Mouse (Mus musculus): Measurements from ENCODE around the gene Ift122.

Gene Ift122

GRCm38 (mm10) chr6:115927292-115928242 lies 74.3 kb downstream of the Ift122 start:
- DNase-seq: no peak

DNA sequence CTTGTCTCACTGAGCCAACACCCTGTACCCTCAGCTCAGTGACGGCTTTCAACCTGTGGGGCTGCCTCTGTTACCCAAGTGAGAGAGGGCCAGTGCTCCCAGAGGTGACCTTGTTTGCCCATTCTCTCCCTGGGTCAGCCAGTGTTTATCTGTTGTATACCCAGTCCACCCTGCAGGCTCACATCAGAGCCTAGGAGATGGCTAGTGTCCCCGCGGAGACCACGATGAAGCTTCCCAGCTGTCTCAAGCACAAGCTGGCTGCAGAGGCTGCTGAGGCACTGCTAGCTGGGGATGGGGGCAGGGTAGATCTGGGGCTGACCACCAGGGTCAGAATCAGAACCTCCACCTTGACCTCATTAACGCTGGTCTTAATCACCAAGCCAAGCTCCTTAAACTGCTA lies 76.7 kb downstream of the Ift122 start:
- no peak for DNase-seq

- DNase-seq: no peak
Observed at GRCm38 (mm10) chr6:115931639-115932038, 78.4 kb downstream of the Ift122 start, which contains the start of gene Rho. Rho (plus strand) TSS chr6:115931748.

DNA sequence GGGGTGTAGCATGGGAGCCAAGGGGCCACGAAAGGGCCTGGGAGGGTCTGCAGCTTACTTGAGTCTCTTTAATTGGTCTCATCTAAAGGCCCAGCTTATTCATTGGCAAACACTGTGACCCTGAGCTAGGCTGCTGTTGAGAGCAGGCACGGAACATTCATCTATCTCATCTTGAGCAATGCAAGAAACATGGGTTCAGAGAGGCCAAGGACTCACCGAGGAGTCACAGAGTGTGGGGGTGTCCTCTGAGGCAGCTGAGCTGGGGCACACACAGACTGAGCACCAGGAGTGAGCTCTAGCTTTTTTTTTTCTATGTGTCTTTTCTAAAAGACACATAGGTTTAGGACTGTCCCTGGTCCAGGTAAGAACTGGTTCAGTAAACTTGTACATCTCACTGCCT lies 79.1 kb downstream of the Ift122 start:
- DNase-seq: no peak

DNA sequence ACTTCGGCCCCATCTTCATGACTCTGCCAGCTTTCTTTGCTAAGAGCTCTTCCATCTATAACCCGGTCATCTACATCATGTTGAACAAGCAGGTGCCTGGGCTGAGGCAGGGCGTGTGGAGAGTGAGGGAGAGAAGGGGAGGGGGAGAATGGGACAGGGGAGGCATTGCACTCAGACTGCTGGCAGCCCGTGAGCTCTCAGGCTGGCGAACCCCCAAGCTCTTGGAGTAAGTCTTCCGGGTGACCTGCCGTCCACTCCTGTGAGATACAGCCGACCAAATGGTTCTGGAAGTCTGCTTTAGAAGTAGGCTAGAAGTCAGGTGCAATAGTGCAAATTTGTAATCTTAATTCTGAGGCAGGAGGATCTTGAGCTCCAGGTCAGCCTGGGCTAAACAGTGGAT lies 82.3 kb downstream of the Ift122 start:
- DNase-seq: peak; percentile 65 to 75

GRCm38 (mm10) chr6:115938011-115938410 lies 84.7 kb downstream of the Ift122 start:
- no peak for DNase-seq

GRCm38 (mm10) chr6:115938798-115939197 lies 85.5 kb downstream of the Ift122 start:
- no peak for DNase-seq

GRCm38 (mm10) chr6:115940603-115941002 lies 87.3 kb downstream of the Ift122 start:
- no peak for DNase-seq

DNA sequence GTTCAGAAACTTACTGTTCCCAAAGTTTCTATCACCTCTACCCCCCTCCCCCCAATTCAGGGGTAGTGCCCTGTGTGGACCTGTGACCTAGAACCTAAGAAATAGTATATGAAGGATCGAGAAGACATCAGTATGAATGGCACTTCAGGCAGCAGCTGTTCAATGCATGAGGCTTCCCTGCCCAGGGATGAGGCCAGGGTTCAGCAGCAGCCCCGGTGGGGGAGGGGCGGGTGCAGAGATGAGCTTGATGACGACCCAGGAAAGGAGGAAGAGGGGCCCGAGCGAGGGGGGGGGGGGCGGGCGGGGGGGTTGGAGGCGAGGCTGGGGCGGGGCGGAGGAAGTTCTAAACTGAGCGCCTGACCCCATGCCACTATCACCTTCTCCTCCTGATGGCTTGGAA lies 87.9 kb downstream of the Ift122 start:
- DNase-seq: no peak

DNA sequence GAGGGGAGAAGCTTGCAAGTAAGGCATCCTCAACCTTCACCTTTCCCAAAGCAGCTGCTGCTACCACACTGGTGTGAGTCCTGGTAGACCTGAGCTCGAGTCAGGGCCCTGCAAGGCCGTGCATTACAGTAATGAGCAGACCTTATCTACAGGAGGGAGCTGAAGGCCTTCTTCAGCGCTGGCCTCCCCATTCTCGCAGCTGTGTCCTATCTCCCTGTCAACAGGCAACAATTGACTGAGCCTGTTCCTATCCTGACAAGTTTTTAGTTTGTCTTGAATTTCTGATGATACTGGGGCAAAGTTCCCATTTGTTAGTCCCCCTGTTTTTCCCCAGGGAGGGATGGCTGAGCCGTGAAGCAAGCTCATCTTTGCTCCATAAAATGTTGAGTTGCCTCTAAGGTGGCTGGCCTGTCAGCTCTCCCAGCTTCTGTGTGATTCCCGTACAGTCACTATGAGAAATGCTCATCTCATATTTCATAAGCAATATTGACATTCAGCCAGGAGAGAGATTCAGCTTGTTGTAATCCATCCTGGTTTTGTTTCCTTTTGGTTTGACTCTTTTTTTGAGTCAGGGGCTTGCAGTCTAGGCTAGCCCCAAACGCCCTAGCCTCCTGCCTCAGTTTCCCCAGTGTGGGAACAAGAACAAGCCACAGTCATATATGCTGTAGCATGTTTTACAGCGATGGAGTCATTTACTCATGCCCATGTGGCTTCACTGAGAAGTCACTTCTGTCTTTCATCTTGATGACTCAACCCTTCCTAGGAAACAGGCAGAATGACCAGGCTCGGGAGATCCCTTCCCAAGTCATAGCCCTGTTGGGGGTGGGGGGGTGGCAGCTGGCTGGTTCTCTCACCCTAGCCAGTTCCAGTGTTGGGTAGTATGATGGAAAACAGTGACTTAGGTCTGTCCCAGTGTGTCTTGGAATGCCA lies 90.5 kb downstream of the Ift122 start:
- DNase-seq: no peak

- DNase-seq: no peak
Observed at GRCm38 (mm10) chr6:115944638-115945037, 91.4 kb downstream of the Ift122 start, which contains the start of gene H1foo. H1foo (plus strand) TSS chr6:115944938.

DNA sequence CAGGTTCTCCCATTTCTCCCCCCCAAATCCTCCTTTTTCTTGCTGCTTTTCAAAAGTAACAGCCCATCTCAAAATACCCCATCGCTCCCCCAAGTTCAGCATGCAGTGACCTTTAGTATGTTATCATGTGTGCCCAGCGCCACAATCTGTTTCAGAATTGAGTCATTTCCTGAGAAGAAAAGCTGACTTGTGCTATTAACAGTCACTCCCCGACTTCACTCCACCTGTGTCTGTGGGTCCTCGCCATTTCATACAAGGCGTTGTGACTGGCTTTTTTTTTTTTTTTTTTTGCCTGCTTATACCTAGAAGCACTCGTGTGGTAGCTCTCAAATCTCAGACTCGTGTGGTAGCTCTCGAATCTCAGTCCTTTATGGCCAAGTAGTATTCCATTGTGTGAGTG lies 92.4 kb downstream of the Ift122 start:
- no peak for DNase-seq

- DNase-seq: peak; percentile 56 to 68
Observed at GRCm38 (mm10) chr6:115946389-115946788, 93.1 kb downstream of the Ift122 start.

GRCm38 (mm10) chr6:115954506-115955074 lies 101.3 kb downstream of the Ift122 start:
- no peak for DNase-seq

DNA sequence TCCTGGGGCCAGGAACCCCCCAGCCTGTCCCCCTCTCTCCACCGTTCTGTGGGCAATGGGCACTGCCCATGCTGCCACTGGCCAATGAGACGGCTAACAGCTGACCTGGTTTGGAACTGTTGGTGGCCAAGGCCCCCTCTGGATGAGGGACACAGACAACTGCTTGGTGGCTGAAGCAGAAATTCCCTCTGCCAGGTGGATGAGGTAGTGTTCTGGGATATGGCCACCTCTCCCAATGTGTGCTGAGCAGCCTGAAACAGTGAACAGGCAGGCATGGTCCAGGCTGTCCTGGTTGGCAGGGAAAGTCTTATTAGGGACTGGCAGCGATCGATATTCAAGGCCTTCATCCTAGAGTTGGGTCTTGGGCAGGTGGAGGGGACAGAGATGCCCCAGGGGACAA lies 101.9 kb downstream of the Ift122 start:
- peak; percentile 68 to 71 for DNase-seq

GRCm38 (mm10) chr6:115955664-115956063 lies 102.4 kb downstream of the Ift122 start:
- DNase-seq: no peak

- DNase-seq: no peak
Observed at GRCm38 (mm10) chr6:115956418-115956921, 103.2 kb downstream of the Ift122 start.

GRCm38 (mm10) chr6:115956922-115957601 lies 103.8 kb downstream of the Ift122 start:
- DNase-seq: peak; percentile 84 to 89

- DNase-seq: peak in 1 of 2 experiments; percentile 46
Observed at GRCm38 (mm10) chr6:115957681-115958080, 104.4 kb downstream of the Ift122 start.

GRCm38 (mm10) chr6:115958445-115958844 lies 105.2 kb downstream of the Ift122 start:
- DNase-seq: no peak

DNA sequence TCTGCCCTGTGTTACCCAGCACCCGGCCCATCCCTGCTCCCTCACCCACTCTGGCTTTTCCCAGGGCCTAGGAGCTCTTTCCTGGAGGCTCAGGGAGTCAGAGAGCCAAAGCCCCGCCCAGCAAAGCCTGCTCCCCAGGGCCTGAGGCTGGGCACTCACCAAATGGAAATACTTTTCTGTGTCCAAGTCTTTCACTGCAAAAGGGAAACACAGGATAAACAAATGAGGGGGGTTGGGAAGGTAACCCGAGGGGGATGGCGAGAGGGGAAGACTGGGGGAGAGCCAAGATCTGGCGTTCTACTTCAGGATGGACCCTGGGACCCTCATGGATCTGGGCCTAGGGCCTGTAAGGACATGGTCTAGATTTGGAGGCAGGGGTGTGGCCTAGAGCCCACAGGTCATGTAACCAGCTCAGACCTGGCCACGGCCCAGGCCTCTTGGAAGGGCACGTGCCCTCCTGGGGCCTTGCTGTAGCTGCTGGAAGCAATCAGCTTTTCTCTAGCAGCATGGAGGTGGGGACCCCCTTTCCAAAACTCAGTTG lies 106.0 kb downstream of the Ift122 start:
- peak; percentile 68 to 74 for DNase-seq

DNA sequence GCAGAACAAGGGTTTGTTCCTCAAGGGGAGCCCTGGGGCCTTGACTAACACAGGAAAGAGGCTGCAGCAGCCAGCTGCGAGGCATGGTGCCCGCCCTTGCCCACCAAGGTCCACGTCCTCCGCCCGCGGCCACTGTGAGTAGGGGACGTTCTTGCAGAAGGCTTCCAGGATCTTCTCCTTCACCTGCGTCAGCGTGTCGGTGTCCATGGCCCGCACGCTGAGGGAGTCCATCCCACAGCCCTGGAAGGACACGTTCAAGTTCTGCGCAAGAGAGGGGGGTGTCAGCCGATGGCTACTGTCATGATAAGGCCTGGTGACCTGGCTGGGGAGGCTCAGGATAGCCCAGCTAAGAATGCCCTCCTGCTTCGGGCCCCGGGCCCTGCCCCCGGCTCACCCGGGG lies 107.1 kb downstream of the Ift122 start:
- no peak for DNase-seq

All from cerebellum, postnatal 14 days (tissue).